Mouse (Mus musculus): ENCODE measurements at regions not wholly inside any gene's neighbourhood (a gene's known extent, or its start where the extent isn't known, plus 50 kb on each side); places are given as distances from the start of the nearest gene placed in this dataset.
A peak's percentile ranks its signal among the peaks of the same experiment; 100 is the strongest.

- H3ac ChIP-seq (ENCODE audit: control insufficient read depth, insufficient read length) = no peak overlapping the region
- no peak for TF ChIP-seq POLR2AphosphoS2 (IDR thresholded peaks at IDR 0.05; ENCODE audit: insufficient read length, low read depth)
- TF ChIP-seq SRF (IDR thresholded peaks at IDR 0.05; ENCODE audit: control insufficient read depth, insufficient read length, low read depth) = no peak
- peak; percentile 91 to 94 (median 93) for TF ChIP-seq MYOD1 (IDR thresholded peaks at IDR 0.05; ENCODE audit: control insufficient read depth in 1 of 3, insufficient read length in 2 of 3, low read depth in 2 of 3)
- no peak for TF ChIP-seq REST (IDR thresholded peaks at IDR 0.05; ENCODE audit: insufficient read depth, insufficient read length)
- TF ChIP-seq E2F4 (IDR thresholded peaks at IDR 0.05; ENCODE audit: insufficient read depth) = no peak
- no peak for TF ChIP-seq MAX (IDR thresholded peaks at IDR 0.05; ENCODE audit: low read depth)
- peak; percentile 93 for TF ChIP-seq TCF12 (IDR thresholded peaks at IDR 0.05; ENCODE audit: insufficient read depth, poor library complexity, severe bottlenecking)
- no peak for TF ChIP-seq POLR2A (IDR thresholded peaks at IDR 0.05; ENCODE audit: insufficient read length, low read depth)
- peak; percentile 12; the same call in 1 of the 2 replicates for TF ChIP-seq CEBPB (IDR thresholded peaks at IDR 0.05; ENCODE audit: insufficient read depth, poor library complexity, severe bottlenecking)
- TF ChIP-seq TCF3 (IDR thresholded peaks at IDR 0.05; ENCODE audit: insufficient read length, low read depth) = peak; percentile 94
- TF ChIP-seq USF1 (IDR thresholded peaks at IDR 0.05; ENCODE audit: low read depth) = no peak
- peak; percentile 84 to 92 (median 89) for TF ChIP-seq MYOG (IDR thresholded peaks at IDR 0.05; ENCODE audit: control insufficient read depth in 1 of 3, insufficient read depth in 1 of 3, insufficient read length in 2 of 3, low read depth in 2 of 3)
- peak overlapping the region; percentile 22 for H3K4me2 ChIP-seq (ENCODE audit: low read depth)
- H3K79me2 ChIP-seq (ENCODE audit: control insufficient read depth, insufficient read depth) = no peaks in the 10 kb centered on the region
- H3K4me3 ChIP-seq = no peak overlapping the region
- no peaks in the 10 kb centered on the region for H3K36me3 ChIP-seq (ENCODE audit: control insufficient read depth, insufficient read depth)
- H3K27me3 ChIP-seq (ENCODE audit: control insufficient read depth, insufficient read depth, insufficient read length) = no peaks in the 10 kb centered on the region
Observed at GRCm38 (mm10) chr3:58024750-58025392, 177.0 kb upstream of the Pfn2 start.

- H3K36me3 ChIP-seq (ENCODE audit: control insufficient read depth, insufficient read depth) = no peaks in the 10 kb centered on the region
- no peak overlapping the region for H3K4me2 ChIP-seq (ENCODE audit: low read depth)
- H3K27me3 ChIP-seq (ENCODE audit: control insufficient read depth, insufficient read depth, insufficient read length) = no peaks in the 10 kb centered on the region
- H3K4me3 ChIP-seq = no peak overlapping the region
- no peak overlapping the region for H3ac ChIP-seq (ENCODE audit: control insufficient read depth, insufficient read length)
- TF ChIP-seq MYOG (IDR thresholded peaks at IDR 0.05; ENCODE audit: control insufficient read depth in 1 of 3, insufficient read depth in 1 of 3, insufficient read length in 2 of 3, low read depth in 2 of 3) (no peak), MYOD1 (IDR thresholded peaks at IDR 0.05; ENCODE audit: control insufficient read depth in 1 of 3, insufficient read length in 2 of 3, low read depth in 2 of 3) (no peak)
- no peaks in the 10 kb centered on the region for H3K79me2 ChIP-seq (ENCODE audit: control insufficient read depth, insufficient read depth)
Observed at GRCm38 (mm10) chr3:58049618-58050017, 201.7 kb upstream of the Pfn2 start.

GRCm38 (mm10) chr3:58054726-58055125 lies 206.8 kb upstream of the Pfn2 start:
- Histone ChIP-seq H3K79me2 (ENCODE audit: control insufficient read depth, insufficient read depth) (no peaks in the 10 kb centered on the region), H3ac (ENCODE audit: control insufficient read depth, insufficient read length) (no peak overlapping the region), H3K4me3 (no peak overlapping the region), H3K36me3 (ENCODE audit: control insufficient read depth, insufficient read depth) (no peaks in the 10 kb centered on the region), H3K27me3 (ENCODE audit: control insufficient read depth, insufficient read depth, insufficient read length) (peaks cover 14% of the 10 kb centered on the region), H3K4me2 (ENCODE audit: low read depth) (no peak overlapping the region)
- TF ChIP-seq TCF12 (IDR thresholded peaks at IDR 0.05; ENCODE audit: insufficient read depth, poor library complexity, severe bottlenecking) (no peak), MYOG (IDR thresholded peaks at IDR 0.05; ENCODE audit: control insufficient read depth in 1 of 3, insufficient read depth in 1 of 3, insufficient read length in 2 of 3, low read depth in 2 of 3) (no peak), CEBPB (IDR thresholded peaks at IDR 0.05; ENCODE audit: insufficient read depth, poor library complexity, severe bottlenecking) (no peak), E2F4 (IDR thresholded peaks at IDR 0.05; ENCODE audit: insufficient read depth) (no peak), MYOD1 (IDR thresholded peaks at IDR 0.05; ENCODE audit: control insufficient read depth in 1 of 3, insufficient read length in 2 of 3, low read depth in 2 of 3) (no peak), POLR2A (IDR thresholded peaks at IDR 0.05; ENCODE audit: insufficient read length, low read depth) (no peak), TCF3 (IDR thresholded peaks at IDR 0.05; ENCODE audit: insufficient read length, low read depth) (no peak), REST (IDR thresholded peaks at IDR 0.05; ENCODE audit: insufficient read depth, insufficient read length) (no peak), POLR2AphosphoS2 (IDR thresholded peaks at IDR 0.05; ENCODE audit: insufficient read length, low read depth) (no peak), MAX (IDR thresholded peaks at IDR 0.05; ENCODE audit: low read depth) (no peak), USF1 (IDR thresholded peaks at IDR 0.05; ENCODE audit: low read depth) (no peak), SRF (IDR thresholded peaks at IDR 0.05; ENCODE audit: control insufficient read depth, insufficient read length, low read depth) (no peak)

- Histone ChIP-seq H3ac (ENCODE audit: control insufficient read depth, insufficient read length) (no peak overlapping the region), H3K79me2 (ENCODE audit: control insufficient read depth, insufficient read depth) (no peaks in the 10 kb centered on the region), H3K4me2 (ENCODE audit: low read depth) (no peak overlapping the region), H3K27me3 (ENCODE audit: control insufficient read depth, insufficient read depth, insufficient read length) (peaks cover 14% of the 10 kb centered on the region), H3K36me3 (ENCODE audit: control insufficient read depth, insufficient read depth) (no peaks in the 10 kb centered on the region), H3K4me3 (no peak overlapping the region)
- TF ChIP-seq MYOD1 (IDR thresholded peaks at IDR 0.05; ENCODE audit: control insufficient read depth in 1 of 3, insufficient read length in 2 of 3, low read depth in 2 of 3) (peak in 2 of 3 experiments; percentile 17 to 80), MYOG (IDR thresholded peaks at IDR 0.05; ENCODE audit: control insufficient read depth in 1 of 3, insufficient read depth in 1 of 3, insufficient read length in 2 of 3, low read depth in 2 of 3) (peak in 1 of 3 experiments; percentile 72), USF1 (IDR thresholded peaks at IDR 0.05; ENCODE audit: low read depth) (no peak), POLR2AphosphoS2 (IDR thresholded peaks at IDR 0.05; ENCODE audit: insufficient read length, low read depth) (no peak)
Observed at GRCm38 (mm10) chr3:58055181-58055580, 207.3 kb upstream of the Pfn2 start.
